Mouse (Mus musculus) brown adipose tissue, adult 24 weeks (tissue): ENCODE results near the gene Mrvi1. TPM values are rescaled to one million over a fixed set of nuclear protein-coding genes. Genes with fewer than 3 reads are reported as not detected.
"Not testable (repeated sequence)": the region's sequence is repeated elsewhere in the genome, so short reads cannot be mapped to it uniquely, and the experiment has no call there.

Experiments
- H3K27ac ChIP-seq: fragments of 200-500 bp; replicated peaks from 2 replicates; pipeline ENCODE4 v1.5.1; 2012; ENCODE audit warnings: low read depth, mild to moderate bottlenecking, low read length
- H3K4me1 ChIP-seq: fragments of 200-500 bp; 2 replicates; pipeline ENCODE4 v1.6.1; 2012; ENCODE audit warnings: low read length, mixed read lengths; ENCODE audit not compliant: control insufficient read depth, insufficient read depth, insufficient read length
- H3K4me3 ChIP-seq: fragments of 200-500 bp; 2 replicates; pipeline ENCODE4 v1.5.1; 2012; ENCODE audit warnings: low read depth, mild to moderate bottlenecking, low read length, moderate library complexity; ENCODE audit not compliant: insufficient read depth
- polyA plus RNA-seq: library from polyadenylated mRNA; stranded (reverse); fragments of >200 nt; gene quantifications from 2 replicates; pipeline ENCODE4 v1.2.4, GENCODE M21; 2012; ENCODE audit not compliant: missing spikeins, insufficient read depth, insufficient read length

Mrvi1 gene
- polyA plus RNA-seq, 1 experiment: 1.5 TPM

- H3K4me1 ChIP-seq: no peaks in the 10 kb centered on the region
- H3K27ac ChIP-seq: no peak overlapping the region
- no peak overlapping the region for H3K4me3 ChIP-seq
Measured at GRCm38 (mm10) chr7:110896453-110896852, 85.8 kb downstream of the Mrvi1 start.

- not testable (repeated sequence) for H3K4me1 ChIP-seq, H3K4me3 ChIP-seq, H3K27ac ChIP-seq
Measured at GRCm38 (mm10) chr7:110895772-110896171, 86.5 kb downstream of the Mrvi1 start.

GRCm38 (mm10) chr7:110894673-110895072 lies 87.6 kb downstream of the Mrvi1 start:
- H3K4me3 ChIP-seq: no peak overlapping the region
- no peak overlapping the region for H3K27ac ChIP-seq
- no peaks in the 10 kb centered on the region for H3K4me1 ChIP-seq

- H3K4me1 ChIP-seq: no peaks in the 10 kb centered on the region
- no peak overlapping the region for H3K27ac ChIP-seq
- H3K4me3 ChIP-seq: no peak overlapping the region
Measured at GRCm38 (mm10) chr7:110893943-110894610, 88.2 kb downstream of the Mrvi1 start.

- Histone ChIP-seq H3K4me3 (no peak overlapping the region), H3K4me1 (no peaks in the 10 kb centered on the region), H3K27ac (peak overlapping the region; percentile 86)
Measured at GRCm38 (mm10) chr7:110891501-110891986, 90.7 kb downstream of the Mrvi1 start.

GRCm38 (mm10) chr7:110881746-110882333 lies 100.4 kb downstream of the Mrvi1 start:
- Histone ChIP-seq H3K4me1 (no peaks in the 10 kb centered on the region), H3K27ac (no peak overlapping the region), H3K4me3 (no peak overlapping the region)

GRCm38 (mm10) chr7:110878028-110878427 lies 104.2 kb downstream of the Mrvi1 start:
- H3K27ac ChIP-seq: 0 out of 2 replicates have a peak overlapping the region, but pooled peaks have one; percentile 8
- no peaks in the 10 kb centered on the region for H3K4me1 ChIP-seq
- no peak overlapping the region for H3K4me3 ChIP-seq

GRCm38 (mm10) chr7:110876965-110877364 lies 105.3 kb downstream of the Mrvi1 start:
- Histone ChIP-seq H3K4me1 (no peaks in the 10 kb centered on the region), H3K27ac (no peak overlapping the region), H3K4me3 (no peak overlapping the region)

GRCm38 (mm10) chr7:110868807-110869206 lies 113.5 kb downstream of the Mrvi1 start:
- Histone ChIP-seq H3K4me3 (no peak overlapping the region), H3K27ac (no peak overlapping the region), H3K4me1 (no peaks in the 10 kb centered on the region)

GRCm38 (mm10) chr7:110867116-110867515 lies 115.1 kb downstream of the Mrvi1 start:
- no peak overlapping the region for H3K27ac ChIP-seq
- H3K4me3 ChIP-seq: no peak overlapping the region
- H3K4me1 ChIP-seq: no peaks in the 10 kb centered on the region

- H3K4me1 ChIP-seq: no peaks in the 10 kb centered on the region
- no peak overlapping the region for H3K4me3 ChIP-seq
- no peak overlapping the region for H3K27ac ChIP-seq
Measured at GRCm38 (mm10) chr7:110866021-110866420, 116.2 kb downstream of the Mrvi1 start.

GRCm38 (mm10) chr7:110865570-110865969 lies 116.7 kb downstream of the Mrvi1 start:
- Histone ChIP-seq H3K4me1 (no peaks in the 10 kb centered on the region), H3K27ac (no peak overlapping the region), H3K4me3 (no peak overlapping the region)

GRCm38 (mm10) chr7:110865038-110865437 lies 117.2 kb downstream of the Mrvi1 start:
- Histone ChIP-seq H3K4me1 (no peaks in the 10 kb centered on the region), H3K4me3 (no peak overlapping the region), H3K27ac (no peak overlapping the region)

- Histone ChIP-seq H3K27ac (no peak within 1 kb of the TSS), H3K4me1 (no peaks in the 10 kb centered on the region), H3K4me3 (no peak within 1 kb of the TSS)
Measured at GRCm38 (mm10) chr7:110862751-110863289, 119.4 kb downstream of the Mrvi1 start, which contains the start of gene Lyve1. Gene Lyve1, minus strand, starts transcription at chr7:110863239.

- Histone ChIP-seq H3K27ac (no peak overlapping the region), H3K4me3 (no peak overlapping the region), H3K4me1 (no peaks in the 10 kb centered on the region)
Measured at GRCm38 (mm10) chr7:110860129-110860528, 122.1 kb downstream of the Mrvi1 start.

GRCm38 (mm10) chr7:110855604-110856003 lies 126.7 kb downstream of the Mrvi1 start:
- H3K27ac ChIP-seq: no peak overlapping the region
- H3K4me1 ChIP-seq: no peaks in the 10 kb centered on the region
- no peak overlapping the region for H3K4me3 ChIP-seq
